In the genomic region with DNA sequence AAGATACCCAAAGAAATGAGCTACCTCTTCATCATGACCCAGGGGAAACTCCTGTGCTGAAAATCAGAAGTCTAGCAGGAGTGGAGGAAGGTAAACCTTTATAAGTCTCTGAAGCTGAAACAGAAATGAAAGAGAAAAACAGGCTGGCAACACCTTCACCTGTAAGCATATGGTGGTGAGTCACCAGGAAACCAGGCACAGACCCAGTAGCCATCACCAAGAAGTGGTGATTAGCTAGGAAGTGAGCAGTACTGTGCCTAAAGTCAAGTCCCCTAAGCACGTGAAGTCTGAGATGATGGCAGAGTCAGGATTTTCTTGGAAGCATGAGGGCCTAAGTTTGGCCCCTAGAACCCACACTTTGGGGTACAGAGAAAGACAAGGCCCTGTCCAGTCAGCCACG, we compare ENCODE assay signal across 14 mouse cellular contexts.
A peak's percentile ranks its signal among the peaks of the same experiment; 100 is the strongest.
DNase-seq lines count a peak whose midpoint lies in the region.
"Had no signal": no experiment of that assay in that cellular context is flagged by ENCODE, and none has a peak within 500 bp of the region (broad histone marks: within the 10 kb centered on the region; RNA-seq: fewer than 3 reads in every experiment).

No protein-coding gene starts in this region.

- DNase-seq in cerebellum, adult 11 months: peak; percentile 1
- DNase-seq in cerebellum, postnatal 14 days: no peak
- DNase-seq in cerebellum, adult 18-20 months: peak; percentile 38 to 57
- peak; percentile 38 for DNase-seq in cerebellum, adult 9-10 months
- DNase-seq in cerebellum, postnatal 36 days: peak; percentile 27 to 39
- DNase-seq in gastrocnemius, adult 8-10 months (ENCODE audit: low spot score in 2 of 2): no peak
- no peak for DNase-seq in kidney, postnatal 25 days
- DNase-seq: adrenal gland, postnatal 10 days; adrenal gland, postnatal 36 days; B cell, adult 2 months; embryo, embryonic 11 days; gastrocnemius, postnatal 14 days; heart, adult 11 months; kidney, adult 8-10 months had no signal

Comparison
In these comparisons a context has a peak if more than half of its experiments do, and no peak if none do; other contexts are left out.
1. DNase-seq: peak in cerebellum, adult 11 months (single experiment), cerebellum, adult 18-20 months (2 of 2), cerebellum, adult 9-10 months (single experiment) and cerebellum, postnatal 36 days (2 of 2); none in cerebellum, postnatal 14 days (0 of 2), gastrocnemius, adult 8-10 months (0 of 2) and kidney, postnatal 25 days (0 of 2).